Mouse (Mus musculus): ENCODE measurements around the gene Dach1.

The Dach1 gene

GRCm38 (mm10) chr14:98035261-98035660, 134.3 kb downstream of the Dach1 start:
- no peak for DNase-seq (ENCODE audit: low spot score in 2 of 2)

DNA sequence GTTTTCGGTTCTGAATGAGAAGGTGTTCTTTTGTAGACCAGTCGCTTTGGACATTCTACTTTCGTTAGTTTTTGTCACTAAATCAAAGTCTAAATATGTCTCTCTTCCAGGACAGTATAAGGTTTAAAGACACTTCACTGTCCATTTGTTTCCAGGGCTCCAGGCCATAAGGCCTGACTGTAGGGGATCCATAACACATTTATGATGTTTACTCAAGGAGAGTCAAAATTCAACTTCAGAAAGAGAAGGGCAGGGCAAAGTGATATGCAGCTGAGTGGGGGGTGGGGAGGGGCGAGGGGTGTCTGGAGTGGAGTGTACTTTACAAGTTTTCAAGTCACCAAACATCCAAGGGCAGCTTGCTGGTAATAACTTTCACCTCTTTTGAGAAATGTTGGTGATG, 146.0 kb downstream of the Dach1 start:
- no peak for DNase-seq (ENCODE audit: low spot score in 2 of 2)

- no peak for DNase-seq (ENCODE audit: low spot score in 2 of 2)
Observed at GRCm38 (mm10) chr14:98014053-98014452, 155.5 kb downstream of the Dach1 start.

DNA sequence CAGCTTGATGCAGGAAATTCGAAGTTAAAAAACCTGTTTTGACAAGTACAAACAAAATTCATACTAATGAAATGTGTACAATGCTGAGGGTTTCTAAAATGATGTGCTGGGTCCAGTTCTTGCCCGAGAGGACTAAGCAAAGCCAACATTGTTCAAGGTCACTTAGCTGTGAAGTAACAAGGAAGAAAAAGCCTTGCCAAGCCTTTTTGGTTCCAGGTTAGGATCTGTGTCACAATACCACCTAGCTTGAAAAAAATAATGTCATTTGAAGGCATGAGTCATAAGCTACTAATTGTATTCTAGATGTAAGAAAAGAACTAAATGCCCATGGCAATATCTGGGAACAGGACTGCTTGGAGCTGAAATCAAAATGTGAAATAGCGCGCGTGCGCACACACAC, 161.1 kb downstream of the Dach1 start:
- DNase-seq (ENCODE audit: low spot score in 2 of 2): no peak

GRCm38 (mm10) chr14:98002021-98002680, 167.4 kb downstream of the Dach1 start:
- no peak for DNase-seq (ENCODE audit: low spot score in 2 of 2)

DNA sequence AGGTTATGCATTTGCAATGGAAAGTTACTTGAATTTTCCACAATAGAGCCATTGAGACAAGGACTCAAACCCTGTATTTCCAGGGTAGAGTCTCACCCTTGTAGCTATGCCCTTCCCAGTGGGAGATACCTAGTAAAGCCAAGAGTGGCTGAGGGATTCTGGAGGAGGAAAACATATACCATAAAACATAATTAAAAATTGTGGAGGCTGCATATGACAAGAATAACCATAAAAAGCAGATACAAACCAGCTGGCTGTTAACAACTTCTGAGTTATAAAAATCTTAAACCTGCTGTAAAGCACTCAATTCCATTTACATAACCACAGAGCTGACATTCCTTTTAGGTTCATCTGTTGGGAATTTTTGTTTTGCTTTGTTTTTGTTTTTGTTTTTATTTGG, 171.0 kb downstream of the Dach1 start:
- DNase-seq (ENCODE audit: low spot score in 2 of 2): no peak

- no peak for DNase-seq (ENCODE audit: low spot score in 2 of 2)
Observed at GRCm38 (mm10) chr14:97983251-97983650, 186.3 kb downstream of the Dach1 start.

GRCm38 (mm10) chr14:97982676-97983075, 186.9 kb downstream of the Dach1 start:
- DNase-seq (ENCODE audit: low spot score in 2 of 2): no peak

GRCm38 (mm10) chr14:97980879-97981278, 188.7 kb downstream of the Dach1 start:
- no peak for DNase-seq (ENCODE audit: low spot score in 2 of 2)

- DNase-seq (ENCODE audit: low spot score in 2 of 2): no peak
Observed at GRCm38 (mm10) chr14:97976091-97976490, 193.5 kb downstream of the Dach1 start.

DNA sequence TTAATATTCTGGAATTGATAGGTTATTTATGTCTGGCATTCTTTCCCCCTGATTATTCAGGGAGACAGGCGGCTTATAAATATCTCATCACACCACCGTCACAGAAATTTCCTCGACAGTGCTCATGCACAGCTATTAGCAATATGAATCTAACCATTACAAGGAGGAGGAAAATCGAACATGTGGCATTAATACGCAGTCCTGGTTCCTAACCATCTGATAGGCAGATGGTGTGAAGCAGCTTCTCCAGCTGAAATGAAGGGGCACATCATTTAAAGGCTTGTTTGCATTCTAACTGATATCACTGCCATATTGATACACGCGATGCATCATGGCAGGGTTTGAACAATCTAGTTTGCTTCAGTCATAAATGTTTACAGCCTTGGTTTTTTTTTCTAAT, 194.1 kb downstream of the Dach1 start:
- DNase-seq (ENCODE audit: low spot score in 2 of 2): no peak

DNA sequence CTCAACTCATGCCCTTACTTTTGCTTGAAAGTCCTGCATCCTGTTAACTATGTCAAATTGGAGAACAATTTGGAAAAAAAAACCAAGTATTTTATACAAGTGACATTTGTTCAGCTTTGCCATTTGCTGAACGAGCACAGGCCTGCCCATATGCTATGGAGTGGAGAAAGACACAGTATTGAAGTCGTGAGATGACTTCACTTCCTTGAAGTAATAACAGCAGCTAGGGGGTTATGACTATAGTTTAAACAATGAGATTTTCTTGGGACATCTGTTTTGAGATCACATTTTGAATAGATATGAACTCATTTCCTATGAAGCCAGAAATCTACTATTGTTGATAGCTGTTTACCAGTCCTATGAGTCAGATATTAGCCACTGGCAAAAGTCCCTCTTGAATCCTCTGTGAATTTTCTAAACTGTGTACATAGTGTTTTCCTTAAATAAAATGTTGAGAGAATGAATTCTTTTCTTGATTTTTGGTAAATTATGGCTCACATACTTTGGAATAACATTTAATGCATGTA, 205.0 kb downstream of the Dach1 start:
- DNase-seq (ENCODE audit: low spot score in 2 of 2): no peak

DNA sequence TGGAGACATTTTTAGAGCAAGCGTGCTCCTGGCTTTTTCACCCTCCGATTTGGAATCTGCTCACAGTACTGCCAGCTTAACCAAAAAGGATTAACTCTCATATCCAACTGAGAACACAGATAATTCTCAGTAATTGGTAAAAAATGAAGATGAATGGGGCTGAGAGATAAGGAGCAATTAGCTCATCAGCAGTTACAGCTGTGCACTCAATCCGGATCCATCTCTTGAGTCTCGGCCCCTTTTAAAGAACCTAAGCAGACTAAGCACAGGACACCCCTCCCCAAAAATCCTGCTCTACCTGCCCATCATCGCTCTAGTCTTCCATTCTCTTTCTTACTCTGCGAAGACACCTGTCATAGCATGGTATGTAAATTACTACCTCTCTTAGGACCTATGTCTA, 205.9 kb downstream of the Dach1 start:
- no peak for DNase-seq (ENCODE audit: low spot score in 2 of 2)

- no peak for DNase-seq (ENCODE audit: low spot score in 2 of 2)
Observed at GRCm38 (mm10) chr14:97956356-97956755, 213.2 kb downstream of the Dach1 start.

- DNase-seq (ENCODE audit: low spot score in 2 of 2): no peak
Observed at GRCm38 (mm10) chr14:97945471-97945870, 224.1 kb downstream of the Dach1 start.

DNA sequence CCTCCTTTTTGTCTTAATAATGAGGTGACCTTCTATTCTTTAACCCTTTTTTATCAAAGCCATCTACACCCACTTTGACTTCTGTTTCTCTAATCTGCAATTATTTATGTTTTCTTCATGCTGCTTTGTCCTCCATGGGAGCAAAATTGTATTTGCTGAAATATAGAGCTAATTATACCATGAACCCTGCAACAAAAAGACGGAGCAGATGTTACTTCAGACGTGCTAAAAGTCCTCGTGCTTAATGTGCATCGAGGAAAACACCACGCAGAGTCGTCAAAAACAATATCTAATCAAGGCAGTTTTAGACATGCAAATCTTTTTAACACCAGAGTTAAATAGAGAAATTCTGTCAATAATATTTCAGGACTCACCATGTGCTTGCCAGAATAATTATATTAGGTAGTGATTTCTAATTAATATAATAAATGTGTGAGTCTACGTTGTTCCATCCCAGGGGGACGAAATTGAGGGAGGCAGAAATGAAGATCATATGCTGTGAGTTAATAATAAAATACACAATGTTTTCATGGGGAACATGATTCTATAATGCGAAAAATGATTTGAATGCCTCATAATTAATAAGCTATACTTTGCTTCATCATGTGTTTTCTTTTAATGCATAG, 224.8 kb downstream of the Dach1 start:
- DNase-seq (ENCODE audit: low spot score in 2 of 2): no peak

GRCm38 (mm10) chr14:97942361-97942760, 227.2 kb downstream of the Dach1 start:
- no peak for DNase-seq (ENCODE audit: low spot score in 2 of 2)

DNA sequence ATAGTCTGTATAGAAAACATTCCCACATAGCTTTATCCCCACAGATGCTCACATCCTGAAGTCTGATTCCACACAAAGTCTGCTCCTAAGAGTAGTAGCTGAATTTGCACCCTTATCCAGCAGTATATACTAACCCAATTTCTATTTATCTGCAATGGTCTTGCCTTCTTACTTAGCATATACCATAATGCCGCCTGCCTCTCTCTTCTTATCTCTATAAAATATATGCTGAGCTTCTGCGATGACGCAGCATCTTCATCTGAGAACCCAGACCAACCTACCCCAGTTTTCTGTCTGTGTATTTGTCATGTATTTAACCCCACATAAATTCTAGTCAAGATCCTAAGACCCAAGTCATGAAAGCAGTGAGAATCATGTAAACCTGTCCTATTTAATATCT, 272.9 kb downstream of the Dach1 start:
- DNase-seq (ENCODE audit: low spot score in 2 of 2): no peak

- DNase-seq (ENCODE audit: low spot score in 2 of 2): no peak
Observed at GRCm38 (mm10) chr14:97881976-97882375, 287.6 kb downstream of the Dach1 start.

GRCm38 (mm10) chr14:97871001-97871400, 298.6 kb downstream of the Dach1 start:
- DNase-seq (ENCODE audit: low spot score in 2 of 2): no peak

DNA sequence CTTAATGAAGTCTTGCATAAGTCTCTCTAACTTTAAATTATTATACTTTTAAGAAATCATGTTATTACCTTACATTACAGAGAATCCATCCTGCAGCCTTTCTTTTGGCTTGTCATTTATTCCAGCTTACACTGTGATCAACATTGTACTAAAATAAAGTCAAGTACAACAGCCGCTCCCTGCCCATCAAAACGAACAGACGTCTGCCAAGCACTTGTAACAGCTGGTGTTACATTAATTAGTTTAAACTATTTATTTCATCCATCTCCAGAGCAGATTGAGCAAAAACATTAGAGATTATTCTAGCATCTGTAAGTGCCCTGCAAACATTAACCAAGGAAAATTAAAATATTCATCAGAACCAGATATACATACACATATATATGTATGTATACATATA, 311.2 kb downstream of the Dach1 start:
- no peak for DNase-seq (ENCODE audit: low spot score in 2 of 2)

- DNase-seq (ENCODE audit: low spot score in 2 of 2): no peak
Observed at GRCm38 (mm10) chr14:97857276-97857675, 312.3 kb downstream of the Dach1 start.

DNA sequence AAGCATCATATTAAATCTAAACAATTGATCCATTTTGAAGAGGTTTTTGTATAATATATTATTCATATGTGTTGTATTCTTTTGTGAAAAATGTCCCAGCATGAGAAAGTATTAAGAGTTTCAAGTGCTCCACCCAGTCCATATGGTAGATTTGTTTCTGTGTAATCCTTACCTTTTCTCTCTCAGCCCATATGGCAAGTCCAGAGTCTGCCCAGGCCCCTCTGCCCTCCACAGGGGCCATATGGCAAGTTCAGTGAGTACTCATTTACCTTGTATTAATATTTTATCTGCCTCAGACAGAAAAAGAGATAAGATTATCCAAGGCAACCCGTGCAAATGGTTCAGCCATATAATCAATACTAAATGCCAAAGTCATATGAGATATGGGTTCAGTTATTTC, 314.2 kb downstream of the Dach1 start:
- DNase-seq (ENCODE audit: low spot score in 2 of 2): no peak

DNA sequence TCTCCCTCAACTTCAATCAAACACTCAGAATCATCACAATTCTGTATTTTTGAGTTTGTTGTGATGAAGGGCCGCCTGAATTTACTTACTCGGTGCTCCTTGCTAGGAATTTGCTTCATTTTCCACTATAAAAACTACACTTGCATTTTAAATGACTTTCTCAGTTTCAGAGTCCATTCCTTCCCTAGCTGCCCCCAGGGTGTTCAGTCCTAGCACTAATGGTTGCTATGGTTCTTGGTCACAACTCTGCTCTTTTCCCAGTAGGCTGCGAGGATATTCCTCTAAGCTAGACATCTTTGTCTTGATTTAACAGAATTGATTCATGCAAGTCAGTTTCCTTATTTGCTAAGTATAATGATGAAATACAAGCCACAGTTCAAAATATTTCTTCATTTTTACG, 319.1 kb downstream of the Dach1 start:
- no peak for DNase-seq (ENCODE audit: low spot score in 2 of 2)

Measured in frontal cortex, postnatal 36 days (tissue).